Mouse (Mus musculus) activated CD4-positive, CD25-positive, alpha-beta regulatory T cell, adult 4 months (primary cell): Measurements from ENCODE around the gene Slc25a18. TPM values are rescaled to one million over a fixed set of nuclear protein-coding genes. Genes with fewer than 3 reads are reported as not detected.

Experiments used
- ATAC-seq: one replicate; pipeline ENCODE4 v1.8.0; 2017
- polyA plus RNA-seq, 2 experiments: library from polyadenylated mRNA; unstranded; fragments of 100-300 nt; shearing (Covaris generic); gene quantifications; one replicate each; pipeline ENCODE4 v1.2.1; 2017

The Slc25a18 gene
- polyA plus RNA-seq: under 1 TPM in 1 of 2 experiments, not detected in 1; 0.22 TPM

DNA sequence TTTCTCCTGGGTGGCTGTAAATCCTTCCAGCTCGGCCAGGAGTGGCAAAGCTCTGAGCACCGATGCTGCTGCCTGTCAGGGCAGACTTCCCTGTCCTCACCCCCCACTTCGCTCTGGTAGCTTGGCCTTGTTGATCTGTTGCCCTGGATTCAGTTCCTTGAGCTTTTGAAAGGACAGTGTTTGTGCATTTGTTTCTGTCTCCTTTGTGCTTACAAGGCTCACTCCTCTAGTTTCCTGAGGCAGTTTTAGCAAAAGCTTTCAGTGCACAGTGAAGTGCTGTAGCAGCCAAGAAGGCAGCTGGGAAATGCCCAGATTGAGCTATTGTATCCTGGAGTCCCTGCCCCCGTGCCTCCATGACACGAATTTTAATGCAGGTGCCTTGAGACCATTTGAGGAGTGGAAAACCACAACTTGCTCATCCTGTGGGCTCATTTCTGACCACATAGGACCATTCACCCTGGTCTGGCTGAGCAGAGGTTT lies at the start of gene Slc25a18:
Gene Slc25a18, plus strand, starts transcription at position 430 of the 480 bp plus-strand sequence.
- no peak for ATAC-seq

DNA sequence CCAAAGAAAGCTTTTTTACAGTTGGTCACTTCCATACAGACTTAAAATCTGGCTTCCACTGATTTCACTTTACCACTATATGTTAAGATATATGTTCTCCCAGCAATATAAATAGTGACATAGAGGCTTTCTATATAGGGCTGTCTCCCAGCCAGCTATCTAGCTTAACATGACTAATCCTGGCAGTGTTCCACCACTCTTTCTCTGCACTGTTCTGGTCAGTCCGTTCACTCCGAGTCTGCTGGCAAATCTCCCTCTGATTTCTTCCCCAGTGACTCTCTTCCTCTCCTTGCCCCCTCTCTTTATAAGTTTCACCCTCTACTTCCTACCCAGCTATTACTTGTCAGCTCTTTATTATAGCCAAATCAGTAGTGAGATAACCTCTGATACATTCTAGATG lies 47.4 kb upstream of the Slc25a18 start:
- ATAC-seq: no peak

DNA sequence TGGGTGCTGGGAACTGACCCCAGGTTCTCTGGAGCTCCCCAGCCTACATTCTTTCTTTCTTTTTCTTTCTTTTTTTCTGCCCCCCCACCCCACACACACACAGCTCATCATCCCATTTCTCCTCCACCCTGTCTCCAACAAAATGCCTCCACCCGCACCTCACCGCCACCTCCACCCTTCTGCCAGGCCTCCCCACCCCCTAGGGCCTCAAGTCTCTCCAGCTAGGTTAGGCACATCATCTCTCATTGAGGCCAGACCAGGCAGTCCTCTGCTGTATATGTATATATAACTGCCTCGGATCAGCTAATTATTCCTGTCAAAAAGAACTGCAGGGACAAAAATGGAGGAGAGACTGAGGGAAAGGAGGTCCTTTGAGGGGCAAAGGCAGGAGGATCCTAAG lies 37.4 kb upstream of the Slc25a18 start:
- ATAC-seq: no peak

DNA sequence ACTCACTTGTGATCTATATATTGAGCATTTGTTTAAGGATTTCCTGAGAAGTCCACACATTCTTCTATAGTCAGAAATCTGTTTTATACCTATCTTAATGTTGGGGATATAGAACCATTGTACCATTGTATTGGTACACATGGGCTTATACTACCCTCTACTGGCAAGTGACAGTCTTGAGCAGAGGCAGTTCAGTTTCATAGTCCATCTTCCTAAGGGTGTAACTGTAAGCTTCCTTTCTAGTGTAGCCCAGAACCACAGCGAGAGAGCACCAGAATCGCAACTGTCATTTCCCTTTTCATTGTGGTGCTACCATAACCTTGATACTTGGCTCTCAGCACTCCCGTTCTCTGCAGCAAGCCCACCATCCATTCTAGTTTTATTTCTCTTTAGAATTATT lies 36.8 kb upstream of the Slc25a18 start:
- peak; percentile 63 for ATAC-seq

DNA sequence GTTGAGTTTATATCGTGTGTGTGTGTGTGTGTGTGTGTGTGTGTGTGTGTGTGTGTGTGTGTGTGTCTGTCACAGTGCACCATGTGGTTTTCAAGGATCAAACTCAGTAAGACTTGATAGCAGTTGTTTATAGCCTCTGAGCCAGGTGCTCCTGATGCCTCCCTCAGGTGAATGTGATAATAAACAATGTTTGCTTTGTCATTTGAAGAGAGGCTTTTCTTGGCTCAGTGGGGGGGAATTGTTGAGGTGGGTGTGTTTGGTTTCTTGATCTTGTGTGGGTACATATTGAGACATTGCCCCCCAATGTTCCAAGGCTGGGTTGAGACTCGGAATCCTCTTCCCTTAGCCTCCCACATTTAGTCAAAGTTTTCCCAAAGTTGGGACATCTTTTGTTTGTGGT lies 30.2 kb upstream of the Slc25a18 start:
- no peak for ATAC-seq

DNA sequence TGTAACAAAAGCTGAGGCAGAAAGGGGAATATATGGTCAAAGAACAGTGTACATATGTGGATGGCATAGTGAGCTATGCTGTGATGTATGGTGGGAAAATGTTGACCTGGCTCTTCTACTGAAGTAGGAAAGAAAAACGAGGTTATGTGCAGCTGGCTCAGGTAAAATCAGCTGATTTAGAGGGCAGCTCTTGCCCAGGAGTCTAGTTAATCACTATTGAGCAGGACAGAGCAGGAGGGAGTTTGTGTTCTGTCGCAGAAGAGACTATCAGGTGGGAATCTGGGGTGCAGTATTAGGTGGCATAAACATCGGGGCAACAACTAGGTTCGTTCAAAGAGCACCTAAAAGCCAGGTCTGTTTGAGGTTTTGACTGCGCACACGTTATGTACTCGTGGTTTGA lies 29.1 kb upstream of the Slc25a18 start:
- ATAC-seq: no peak

DNA sequence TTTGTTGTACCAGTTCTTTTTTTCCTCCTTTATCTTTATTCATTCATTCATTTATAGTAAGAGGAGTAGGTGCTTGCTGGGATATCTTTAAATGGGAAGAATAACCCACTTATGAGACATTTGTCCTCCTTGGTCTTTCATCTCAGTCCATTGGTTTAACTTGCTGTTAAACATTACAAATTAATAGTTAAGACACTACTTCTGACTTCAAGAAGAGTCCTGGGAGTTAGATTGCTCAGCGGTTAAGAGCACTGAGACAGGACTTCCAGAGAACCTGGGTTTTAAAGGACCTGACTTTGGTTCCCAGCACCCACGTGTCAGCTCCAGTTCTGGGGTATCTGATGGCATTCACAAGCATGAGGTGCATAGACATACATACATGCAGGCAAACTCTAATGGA lies 27.0 kb upstream of the Slc25a18 start:
- ATAC-seq: no peak

DNA sequence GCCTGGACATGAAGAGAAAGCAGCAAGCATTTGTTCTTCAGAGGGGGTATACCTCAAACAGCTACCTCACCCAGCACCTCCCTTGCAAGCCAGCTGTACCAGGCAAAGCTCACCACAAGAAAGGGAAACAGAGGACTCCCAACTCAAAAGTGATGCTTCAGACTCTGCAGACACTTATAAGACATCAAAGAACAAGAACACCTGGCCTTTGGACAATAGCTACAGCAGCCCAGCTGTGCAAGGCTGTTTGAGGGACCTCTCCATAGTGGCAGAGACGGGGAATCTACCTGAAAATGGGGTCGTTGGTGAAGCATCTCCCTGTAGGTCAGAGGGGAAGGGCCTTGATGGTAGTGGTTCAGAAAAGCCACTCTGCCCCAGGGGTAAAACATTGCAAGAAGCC lies 12.2 kb upstream of the Slc25a18 start:
- no peak for ATAC-seq

DNA sequence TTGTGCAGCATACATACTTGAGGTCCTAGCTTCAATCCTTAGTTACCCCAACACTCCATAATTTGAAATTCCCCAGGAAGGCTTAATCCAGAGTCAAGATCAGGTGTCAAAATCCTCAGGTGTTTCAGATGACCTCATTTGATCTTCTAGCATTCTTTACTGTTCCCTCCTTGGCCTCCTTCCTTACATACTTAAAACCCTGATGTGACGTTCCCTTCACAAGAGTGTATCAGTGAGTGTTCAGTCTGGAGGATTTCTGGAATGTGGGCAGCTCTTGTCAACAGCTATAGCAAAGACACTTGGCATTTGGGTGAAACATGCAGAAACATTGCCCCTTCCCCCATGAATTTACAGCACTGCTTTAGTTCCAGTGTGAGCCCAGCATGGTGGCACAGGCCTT lies 3.4 kb upstream of the Slc25a18 start:
- no peak for ATAC-seq

DNA sequence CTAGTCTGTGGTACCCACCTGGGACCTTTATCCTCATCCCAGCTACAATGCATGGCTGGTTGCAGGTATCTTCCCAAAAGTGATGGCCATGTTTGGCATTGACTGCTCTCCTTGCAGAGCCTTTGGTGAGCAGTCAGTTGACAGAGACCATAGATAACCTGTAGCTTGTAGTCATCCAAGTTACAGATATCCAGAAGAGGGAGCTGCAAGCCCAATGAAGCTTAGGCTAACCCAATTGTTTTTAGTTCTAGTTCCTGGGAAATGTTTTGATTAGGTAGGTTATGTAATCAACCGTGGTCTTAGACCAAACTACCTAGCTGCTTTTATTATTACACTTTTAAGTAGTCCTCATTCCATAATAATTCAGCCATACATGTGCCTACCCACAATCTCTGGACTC lies 2.0 kb upstream of the Slc25a18 start:
- no peak for ATAC-seq

DNA sequence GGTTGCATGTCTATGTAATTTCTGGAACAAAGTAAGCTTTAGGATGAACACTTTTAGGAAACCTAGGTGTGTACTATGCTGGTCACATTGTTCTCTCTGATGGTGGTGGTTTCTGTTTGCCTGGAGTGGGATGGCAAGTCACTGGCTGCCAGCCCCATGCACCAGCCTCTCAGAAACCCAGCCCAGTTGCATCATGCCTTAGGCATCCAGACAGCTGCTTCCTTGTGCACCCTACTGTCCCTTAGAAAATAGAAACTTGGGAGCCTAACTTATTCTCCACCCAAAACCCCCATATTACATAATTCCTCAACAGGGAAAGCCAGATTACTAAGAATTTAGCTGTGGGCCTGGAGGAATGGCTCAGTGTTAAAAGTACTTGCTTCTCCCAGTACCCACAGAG lies 1.4 kb upstream of the Slc25a18 start:
- no peak for ATAC-seq

DNA sequence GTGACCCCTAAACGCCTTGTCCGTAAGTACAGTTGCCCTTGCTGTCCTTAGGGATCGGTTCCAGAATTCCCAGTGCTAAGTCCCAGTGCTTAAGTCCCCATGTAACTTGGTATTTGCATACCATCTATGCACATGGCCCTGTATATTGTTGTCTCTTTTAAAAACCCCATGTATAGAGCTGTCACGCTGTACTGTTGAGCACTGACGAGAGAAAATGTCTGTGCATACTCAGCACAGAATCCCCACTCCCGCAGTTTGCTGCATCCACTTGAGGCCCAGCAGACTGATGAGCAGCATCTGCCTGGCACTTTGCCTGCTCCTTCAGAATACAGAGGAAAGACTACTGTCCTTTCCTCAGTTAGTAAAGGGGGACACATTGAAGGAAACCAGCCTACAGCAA lies 385 bp downstream of the Slc25a18 start:
- ATAC-seq: no peak

DNA sequence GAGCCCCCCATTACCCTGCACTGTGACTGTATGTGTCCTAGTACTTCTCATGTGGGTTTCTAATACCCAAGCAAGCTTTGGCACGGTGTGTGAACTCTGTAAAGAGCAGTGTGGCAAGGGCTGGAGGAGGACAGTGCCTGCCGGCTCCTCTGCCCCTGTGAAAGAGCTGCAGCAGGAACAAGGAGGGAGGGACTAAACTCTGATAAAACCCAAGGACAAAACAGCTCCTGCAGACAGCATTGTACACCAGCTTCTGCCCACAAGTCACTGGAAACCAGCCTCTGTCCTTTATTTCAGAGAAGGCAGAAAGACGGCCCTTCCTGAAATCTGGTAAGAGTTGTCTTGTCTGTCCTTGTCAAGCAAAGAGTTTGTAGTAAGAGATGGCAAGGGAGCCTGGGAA lies 2.9 kb downstream of the Slc25a18 start:
- no peak for ATAC-seq

DNA sequence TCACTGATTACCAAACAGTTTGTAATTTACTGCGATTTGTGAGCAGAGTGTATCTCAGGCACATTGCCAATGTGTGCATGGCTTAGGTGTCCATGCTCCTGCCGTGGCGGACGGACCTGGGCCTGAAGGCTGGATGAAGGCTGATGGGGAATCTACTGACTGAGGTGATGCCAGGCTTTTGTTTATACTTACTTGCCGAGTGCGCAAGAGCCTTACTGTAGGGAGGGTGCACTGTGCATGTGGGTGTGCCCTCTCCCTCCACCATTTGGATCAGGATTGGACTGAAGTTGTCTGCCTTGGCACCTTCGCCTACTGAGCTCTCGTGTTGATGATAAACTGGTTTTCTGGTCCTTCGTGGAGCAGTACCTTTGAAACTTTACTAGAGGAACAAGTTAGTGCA lies 4.2 kb downstream of the Slc25a18 start:
- no peak for ATAC-seq

DNA sequence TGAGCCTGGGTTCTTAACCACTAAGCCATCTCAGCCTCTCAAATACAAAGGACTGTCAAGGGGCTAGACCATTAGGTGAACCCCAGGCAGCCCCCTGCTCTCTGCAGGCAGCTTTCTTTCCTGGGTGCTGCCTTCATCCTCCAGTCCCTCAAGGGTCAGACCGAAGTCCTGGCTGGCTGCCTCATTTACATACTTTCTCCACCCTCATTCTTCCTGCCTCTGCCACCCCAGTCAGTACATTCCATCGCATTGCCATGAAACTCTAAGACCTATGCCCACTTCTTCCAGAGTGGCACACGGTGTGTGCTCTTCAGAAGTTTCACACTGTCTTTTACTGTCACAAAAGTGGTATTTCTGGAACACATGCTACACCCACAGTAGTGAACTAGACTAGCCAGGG lies 4.8 kb downstream of the Slc25a18 start:
- ATAC-seq: no peak

DNA sequence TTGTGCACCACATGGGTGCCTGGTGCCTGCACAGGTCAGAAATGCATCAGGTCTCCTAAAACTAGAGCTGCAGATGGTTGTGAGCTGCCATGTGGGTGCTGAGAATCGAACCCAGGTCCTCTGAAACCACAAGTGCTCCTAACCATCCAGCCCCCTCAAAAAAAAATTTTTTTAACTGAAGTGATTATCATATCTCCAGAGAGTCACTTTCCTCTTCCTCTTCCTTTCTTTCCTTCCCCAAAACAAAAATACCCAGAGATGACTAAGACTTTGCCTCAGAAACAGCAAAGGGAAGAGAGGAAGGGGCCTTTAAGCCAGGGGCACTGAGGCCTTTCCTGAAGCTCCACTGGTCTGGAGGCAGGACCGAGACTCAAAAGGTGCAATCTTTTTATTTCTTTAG lies 9.6 kb downstream of the Slc25a18 start:
- ATAC-seq: no peak

DNA sequence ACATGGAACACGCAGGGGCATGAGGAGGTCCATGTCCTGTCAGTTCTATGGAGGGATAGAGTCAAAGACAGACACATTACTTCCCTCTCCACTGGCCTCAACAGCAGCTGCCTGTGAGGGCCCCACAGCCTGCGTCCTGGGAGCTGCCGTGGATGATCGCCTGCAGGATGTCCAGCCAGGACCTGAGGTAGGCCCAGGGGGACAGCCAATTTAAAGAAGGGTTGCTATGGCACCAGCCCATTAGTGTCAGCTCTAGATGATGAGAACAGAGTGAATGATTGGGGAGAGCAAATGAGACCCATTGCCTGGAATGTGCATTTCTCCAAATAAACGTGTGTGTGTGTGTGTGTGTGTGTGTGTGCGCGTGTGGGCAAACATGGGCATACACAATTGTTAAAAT lies 11.0 kb downstream of the Slc25a18 start:
- ATAC-seq: no peak

DNA sequence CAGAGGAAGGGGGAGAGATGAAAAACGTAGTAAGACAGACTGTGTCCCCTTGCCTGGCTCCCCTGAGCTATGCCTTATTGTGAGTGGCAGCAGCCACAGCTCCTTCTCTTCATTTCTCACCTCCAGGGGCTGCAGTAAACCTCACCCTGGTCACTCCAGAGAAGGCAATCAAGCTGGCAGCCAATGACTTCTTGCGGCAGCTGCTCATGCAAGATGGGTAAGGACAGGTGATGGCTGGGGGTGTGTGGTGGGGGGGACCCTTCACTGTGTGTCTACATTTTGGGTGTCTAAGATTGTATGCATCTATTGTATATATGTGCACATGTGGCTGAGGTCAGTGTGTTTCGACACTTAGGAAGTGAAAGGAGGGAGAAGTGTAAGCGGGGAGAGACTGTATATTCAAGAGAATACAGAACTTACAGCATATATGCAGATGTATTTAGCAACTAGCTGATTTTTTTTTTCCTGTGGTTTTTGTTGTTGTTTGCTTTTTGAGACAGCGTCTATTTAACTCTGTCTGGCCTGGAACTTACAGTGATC lies 14.8 kb downstream of the Slc25a18 start:
- no peak for ATAC-seq

DNA sequence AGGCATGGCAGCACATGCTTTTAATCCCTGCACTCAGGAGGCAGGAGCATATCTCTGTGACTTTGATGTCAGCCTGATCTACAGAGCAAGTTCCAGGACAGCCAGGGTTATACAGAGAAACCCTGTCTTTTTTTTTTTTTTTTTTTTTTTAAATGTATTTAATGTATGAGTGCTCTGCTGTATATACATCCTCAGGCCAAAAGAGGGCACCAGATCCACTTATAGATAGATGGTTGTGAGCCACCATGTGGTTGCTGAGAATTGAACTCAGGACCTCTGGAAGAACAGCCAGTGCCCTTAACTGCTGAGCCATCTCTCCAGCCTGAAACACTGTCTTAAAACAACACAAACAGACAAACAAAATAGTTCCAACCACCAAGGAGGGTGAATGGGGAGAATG lies 15.5 kb downstream of the Slc25a18 start:
- ATAC-seq: peak; percentile 48

DNA sequence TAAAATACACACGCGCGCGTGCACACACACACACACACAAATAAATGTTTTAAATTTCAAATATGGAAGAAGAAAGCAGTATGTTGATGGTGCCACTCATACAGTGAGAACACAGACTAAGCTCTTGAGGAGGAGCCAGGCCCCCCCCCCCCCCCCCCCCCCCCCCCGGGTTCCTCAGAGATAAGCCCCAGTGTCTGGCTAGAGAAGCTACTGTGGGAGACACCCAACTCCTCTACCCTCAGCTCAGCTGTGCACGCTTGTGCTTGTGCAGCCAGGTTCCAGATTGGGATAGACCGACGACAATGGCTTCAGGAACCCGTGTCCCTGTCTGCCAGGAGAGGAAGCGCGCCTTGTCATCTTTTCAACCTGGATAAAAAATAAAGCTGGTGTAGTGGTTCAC lies 16.8 kb downstream of the Slc25a18 start:
- no peak for ATAC-seq

DNA sequence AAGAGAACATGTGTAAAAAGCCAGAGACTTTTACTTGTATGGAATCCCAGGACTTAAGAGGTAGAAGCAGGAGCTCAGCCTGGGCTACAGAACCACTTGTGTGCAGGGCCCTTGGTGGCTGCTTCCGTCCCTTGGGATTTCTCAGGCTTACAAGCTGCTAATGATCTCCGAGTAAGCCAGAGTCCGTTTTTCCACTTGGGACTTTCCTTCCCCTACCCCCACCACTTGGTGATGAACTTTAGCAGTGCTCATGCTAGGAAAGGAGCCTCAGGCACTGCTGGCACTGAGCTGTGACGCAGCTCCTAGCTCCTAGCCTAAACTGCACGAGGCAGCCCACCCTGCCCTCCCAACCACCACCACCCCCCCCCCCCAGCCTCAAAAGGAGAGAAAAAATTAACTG lies 17.3 kb downstream of the Slc25a18 start:
- no peak for ATAC-seq

DNA sequence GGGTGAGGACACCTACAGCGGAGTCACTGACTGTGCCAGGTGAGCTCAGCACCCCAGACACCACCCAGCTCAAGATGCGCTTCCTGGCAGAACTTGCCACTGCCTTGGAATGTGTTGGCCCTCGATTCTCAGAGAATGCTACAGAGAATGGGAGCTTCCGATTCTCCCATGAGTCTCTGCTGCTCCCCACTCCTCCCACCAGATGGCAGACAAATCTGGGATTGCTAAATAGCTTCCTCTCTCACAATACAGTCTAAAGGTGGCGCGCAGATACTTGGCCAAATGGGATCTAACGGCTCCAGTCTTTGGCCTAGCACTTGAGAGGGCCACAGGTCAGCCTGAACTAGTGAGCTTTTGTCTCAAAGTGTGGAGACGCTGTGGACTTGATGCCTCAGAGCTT lies 19.6 kb downstream of the Slc25a18 start:
- ATAC-seq: no peak

DNA sequence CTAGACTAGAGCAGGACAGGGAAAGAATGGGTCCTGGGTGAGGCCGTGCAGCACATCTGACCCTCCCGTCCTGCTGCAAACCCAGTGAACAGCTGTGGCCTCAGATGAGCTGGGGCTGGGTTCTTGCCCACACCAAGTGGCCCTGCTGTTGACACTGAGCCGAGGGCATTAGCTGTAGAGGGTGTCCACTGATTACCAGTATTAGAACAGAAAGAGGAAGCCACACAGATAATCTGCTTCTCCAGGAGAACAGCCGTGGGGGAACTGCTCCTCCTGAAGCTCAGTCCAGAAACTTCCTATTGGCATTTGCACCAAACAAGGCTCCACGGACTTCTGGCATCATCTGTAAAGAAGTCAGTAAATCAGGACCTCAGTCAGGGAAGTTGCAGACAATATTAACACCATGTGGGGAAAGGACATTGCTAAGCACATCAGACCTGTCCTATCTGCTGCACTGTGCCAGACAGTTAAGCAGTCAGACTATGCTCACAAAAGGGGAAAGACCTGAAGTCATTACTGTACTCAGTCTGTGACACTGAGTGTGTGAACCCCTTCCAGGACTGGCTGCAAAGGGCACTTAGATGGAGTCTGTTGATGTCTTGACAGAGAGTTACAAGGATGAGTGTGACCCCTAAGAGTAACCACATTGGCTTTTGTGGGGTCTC lies 22.2 kb downstream of the Slc25a18 start:
- no peak for ATAC-seq

DNA sequence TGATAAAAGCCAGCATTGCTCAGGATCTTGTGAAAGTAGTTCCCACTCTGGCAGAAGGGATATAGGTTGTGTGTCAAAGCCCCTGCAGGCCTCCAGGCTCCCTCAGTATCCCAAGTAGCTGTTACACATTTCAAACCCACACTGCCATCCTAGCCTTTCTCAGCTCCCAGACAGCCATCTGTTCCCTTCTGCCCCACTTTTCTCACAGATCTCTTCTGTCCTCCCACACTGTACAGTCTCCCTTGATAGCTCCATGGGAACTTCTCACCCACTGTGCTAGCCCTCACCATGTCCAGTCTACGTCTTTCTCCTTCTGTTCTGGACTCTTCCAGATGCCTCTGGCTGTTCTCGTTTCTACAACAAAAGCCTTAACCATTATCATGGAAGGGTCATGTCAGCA lies 22.7 kb downstream of the Slc25a18 start:
- no peak for ATAC-seq

DNA sequence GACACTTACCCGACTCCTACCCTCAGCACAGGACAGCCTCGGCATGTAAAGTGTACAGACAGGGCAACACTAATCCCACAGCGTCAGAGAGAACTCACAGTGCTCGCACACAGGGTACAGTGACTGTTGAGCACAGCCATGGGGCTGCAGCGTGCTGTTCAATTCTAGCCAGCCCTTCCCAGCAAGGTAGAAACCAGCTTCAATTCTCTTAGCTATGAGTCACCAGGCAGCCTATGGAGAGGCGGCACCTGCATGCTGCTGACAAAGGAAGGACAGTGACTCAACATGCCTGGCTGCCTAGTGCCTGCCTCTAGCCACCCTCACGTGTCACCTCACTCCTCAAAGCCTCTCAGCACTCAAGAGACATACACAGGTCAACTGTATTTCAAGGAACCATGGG lies 24.6 kb downstream of the Slc25a18 start:
- ATAC-seq: no peak
